Mouse (Mus musculus) cerebellum, postnatal 4 days (tissue): Measurements from ENCODE around the gene Slc39a10.
"Not testable (repeated sequence)": the region's sequence is repeated elsewhere in the genome, so short reads cannot be mapped to it uniquely, and the experiment has no call there.

Source experiments
- DNase-seq, 2 experiments: peaks; one replicate each; pipeline ENCODE4 v3.0.0; 2022; ENCODE audit warnings: low spot score in 2 of 2, mixed read lengths in 1 of 2

Gene Slc39a10

DNA sequence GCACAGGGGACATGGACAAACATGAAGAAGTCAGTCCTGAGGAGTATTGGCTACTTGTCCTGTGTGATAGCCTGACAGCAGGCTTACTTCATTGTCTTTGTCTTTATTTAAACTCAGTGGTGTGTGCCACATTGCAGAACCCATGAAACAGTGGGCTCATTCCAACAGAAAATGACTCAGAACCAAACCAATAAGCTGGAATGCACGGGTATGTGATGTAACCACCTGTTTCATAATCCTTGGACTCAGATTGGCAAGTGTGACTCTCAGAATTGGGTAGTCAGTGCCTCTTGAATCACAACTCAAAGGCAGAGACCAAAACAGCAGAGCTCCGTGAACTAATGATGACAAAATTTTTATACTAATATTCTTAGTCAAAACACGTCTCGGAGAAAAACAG lies 110.4 kb downstream of the Slc39a10 start:
- not testable (repeated sequence) for DNase-seq

DNA sequence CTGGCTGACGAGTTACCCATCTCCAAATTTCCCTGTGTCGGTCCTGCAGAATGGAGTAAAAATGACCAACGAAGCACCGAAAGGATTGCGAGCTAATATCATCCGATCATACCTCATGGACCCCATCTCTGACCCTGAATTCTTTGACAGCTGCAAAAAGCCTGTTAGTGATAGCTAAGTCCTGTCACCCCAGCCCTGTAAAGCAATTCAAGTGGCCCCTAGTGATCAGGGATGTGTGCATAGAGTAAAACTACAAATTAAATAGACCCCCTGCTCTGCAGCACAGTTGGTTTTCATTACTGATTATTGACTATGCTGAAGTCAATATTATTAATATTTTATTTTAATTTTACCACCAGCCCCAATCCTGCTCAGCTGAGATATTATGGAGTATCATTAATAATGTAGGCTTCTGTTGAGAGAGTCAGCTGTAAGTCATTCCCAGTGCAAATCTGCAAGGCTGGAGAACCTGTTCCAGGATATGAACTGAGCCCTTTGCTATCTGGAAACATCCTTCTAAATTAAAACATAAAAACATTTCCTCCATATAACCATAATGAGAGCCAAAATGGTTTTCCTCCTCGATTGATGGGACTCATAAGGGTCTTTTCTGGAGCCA lies 122.5 kb downstream of the Slc39a10 start:
- not testable (repeated sequence) for DNase-seq

DNA sequence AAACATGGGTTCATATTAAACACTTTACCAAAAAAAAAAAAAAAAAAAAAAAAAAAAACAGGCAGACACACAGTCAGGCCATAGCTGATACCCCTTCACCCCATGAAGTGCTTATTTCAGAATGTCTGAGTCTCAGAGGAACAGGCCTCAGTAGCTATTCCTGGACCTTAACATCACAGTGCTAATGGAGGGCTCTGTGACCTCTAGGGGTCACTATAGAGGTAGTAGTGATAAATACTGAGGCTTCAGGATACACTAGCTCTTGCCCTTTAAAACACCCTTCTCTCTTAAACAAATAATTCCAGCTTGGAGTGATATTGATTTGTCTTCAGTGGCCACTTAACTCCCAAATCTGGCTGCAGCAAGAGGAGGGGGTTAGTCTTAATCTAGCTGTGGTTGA lies 123.3 kb downstream of the Slc39a10 start:
- DNase-seq: not testable (repeated sequence)

DNA sequence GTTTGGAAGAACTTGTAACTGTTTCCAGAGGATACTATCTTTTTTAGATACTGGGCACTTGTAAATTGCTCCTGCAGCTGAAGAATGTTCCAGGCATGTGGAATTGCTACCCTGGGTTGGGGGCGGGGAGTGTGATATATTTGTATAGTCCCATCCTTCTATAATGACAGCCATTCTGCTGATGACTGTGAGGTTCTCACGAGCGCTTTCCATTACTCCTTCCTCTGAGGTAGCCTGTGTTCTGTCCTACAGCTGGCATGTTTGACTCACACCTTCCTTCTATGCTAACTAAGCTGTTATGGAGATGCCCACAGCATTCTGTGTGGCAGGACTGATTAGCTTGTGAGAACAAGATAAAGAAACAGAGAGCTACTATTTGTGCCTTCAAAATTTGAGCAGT lies 128.1 kb downstream of the Slc39a10 start:
- DNase-seq: not testable (repeated sequence)
